Mouse (Mus musculus) embryo, embryonic 10.5 days (tissue): ENCODE measurements at regions not wholly inside any gene's neighbourhood (a gene's known extent, or its start where the extent isn't known, plus 50 kb on each side); places are given as distances from the start of the nearest gene placed in this dataset.

Experiments
- DNase-seq: peaks from one replicate; pipeline ENCODE4 v3.0.0-alpha.2; 2015; ENCODE audit warnings: low spot score

DNA sequence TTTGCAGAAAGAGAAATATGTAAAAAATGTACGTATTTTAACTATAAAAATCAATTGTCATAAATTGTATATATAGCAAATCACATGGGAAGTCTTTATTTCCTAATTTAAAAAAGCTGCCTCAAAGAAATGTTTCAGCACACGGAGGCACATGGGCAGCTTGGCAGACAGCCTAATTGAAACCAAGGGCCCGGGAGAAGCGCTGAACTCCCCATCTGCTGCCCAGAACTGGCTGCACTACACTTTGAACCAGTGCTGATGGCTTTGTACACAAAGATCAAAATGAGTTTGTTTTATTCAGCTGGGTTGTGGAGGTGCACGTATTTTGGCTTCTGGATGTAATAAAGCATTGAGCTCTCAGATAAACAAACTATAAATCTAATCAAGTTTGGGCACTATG is 100.2 kb upstream of the Rspo3 start:
- DNase-seq = peak; percentile 12

DNA sequence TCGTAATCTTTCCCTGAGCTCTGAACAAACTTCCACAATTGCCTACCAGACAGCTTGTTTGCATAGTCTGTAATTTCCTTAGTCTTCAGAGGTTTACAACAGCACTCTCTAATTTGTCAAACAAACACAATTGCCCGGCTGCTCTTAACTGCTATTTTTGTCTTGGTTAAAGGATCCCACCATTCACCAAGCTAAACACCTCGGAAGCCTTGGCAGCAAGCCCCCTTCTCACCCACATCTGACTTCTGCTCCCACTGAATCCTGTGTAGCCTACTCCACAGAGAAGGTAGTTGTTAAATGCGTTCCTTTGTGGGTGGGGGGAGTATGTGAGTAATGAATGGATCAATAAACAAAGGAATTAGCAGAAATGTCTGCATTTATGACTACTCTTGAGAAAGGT is 59.8 kb upstream of the Rspo3 start:
- DNase-seq = no peak

DNA sequence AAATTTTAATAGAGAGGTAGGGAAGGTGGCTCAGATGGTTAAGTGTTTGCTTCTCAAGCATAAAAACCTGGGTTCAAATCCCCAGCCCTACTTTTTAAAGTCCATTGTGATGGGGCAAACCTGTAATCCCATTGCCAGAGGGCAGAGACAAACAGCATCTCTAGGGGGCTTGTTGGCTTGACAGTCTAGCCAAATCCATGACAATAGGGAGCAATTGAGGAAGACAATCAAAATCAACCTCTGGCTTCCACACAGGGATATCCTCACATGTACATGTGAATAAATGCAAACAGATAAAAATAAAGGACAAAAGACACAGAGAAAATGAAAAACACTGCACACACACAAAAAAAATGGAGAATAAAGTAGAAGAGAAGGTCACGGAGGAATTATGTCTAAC is 59.3 kb upstream of the Rspo3 start:
- DNase-seq = no peak

DNA sequence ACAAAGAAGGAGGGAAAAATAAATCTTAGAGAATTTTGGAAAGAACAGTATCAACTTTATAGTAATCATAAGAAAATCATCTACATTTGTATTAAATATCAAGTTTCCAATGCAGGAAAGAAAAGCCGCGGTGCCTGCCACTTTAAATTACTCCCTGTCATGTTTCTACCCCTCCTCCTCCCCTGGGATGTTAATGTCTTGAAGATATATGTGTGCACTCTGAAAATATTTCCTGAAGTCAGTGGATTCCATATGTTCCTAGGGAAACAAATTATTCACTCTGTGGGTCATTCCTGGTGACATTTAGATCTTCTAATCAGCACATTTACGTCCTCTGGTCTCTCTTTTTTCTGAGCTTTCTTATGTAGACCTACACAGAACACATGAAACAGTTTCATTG is 57.2 kb upstream of the Rspo3 start:
- peak; percentile 56 for DNase-seq

DNA sequence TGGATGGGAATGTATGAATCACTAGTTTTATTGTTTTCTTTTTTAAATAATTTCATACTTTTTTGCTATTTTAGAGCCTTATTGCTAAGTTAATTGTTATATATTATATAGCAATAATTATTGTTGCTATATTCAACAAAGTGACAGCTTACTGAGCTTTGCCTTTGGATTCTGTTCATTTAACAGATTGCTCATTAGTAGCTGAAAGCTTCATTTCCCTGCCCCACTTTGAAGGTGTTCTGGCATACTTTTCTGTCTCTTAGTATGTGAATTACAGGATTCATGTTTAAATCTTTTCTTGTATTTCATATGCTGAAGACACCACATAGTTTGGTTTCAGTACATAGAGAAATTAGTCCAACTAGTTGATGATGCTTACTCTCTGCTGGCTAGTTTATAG is 54.5 kb upstream of the Rspo3 start:
- DNase-seq = no peak

DNA sequence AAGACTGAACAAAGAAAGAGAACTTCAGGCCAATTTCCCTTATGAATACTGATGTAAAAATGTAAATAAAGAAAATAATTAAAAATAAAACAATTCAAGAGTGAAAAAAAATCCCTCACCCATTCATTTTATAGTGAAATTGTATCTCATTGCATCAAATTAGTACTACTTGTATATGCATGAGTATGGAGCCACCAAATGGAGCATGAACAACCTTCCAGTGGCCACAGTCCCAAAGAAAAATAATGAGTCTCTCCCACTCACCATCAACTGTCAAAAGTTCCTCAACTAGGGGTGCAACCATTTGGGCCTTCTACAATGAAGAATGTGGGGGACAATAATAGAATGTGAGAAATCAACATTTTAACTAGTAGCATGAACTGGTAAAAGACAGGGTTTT is 54.1 kb upstream of the Rspo3 start:
- DNase-seq = no peak
